Comparison of ENCODE assay signal across 14 mouse cellular contexts in genomic region chr12:76463391-76463790, GRCm38 (mm10). TPM values are rescaled to one million over a fixed set of nuclear protein-coding genes. Genes with fewer than 3 reads are reported as not detected.
DNase-seq lines count a peak whose midpoint lies in the region; TF ChIP-seq lines count a peak whose summit lies in the region.
"Had no signal": no experiment of that assay in that cellular context is flagged by ENCODE, and none has a peak within 500 bp of the region (broad histone marks: within the 10 kb centered on the region; RNA-seq: fewer than 3 reads in every experiment).

No protein-coding gene starts in this region.

- peak overlapping the region; percentile 96; the same call in 1 of the 2 replicates for H3K27ac ChIP-seq in olfactory bulb, adult 2 months (ENCODE audit: insufficient read depth, low read depth, low read length)
- H3K27ac ChIP-seq: liver, embryonic 14.5 days; neural tube, embryonic 12.5 days had no signal

- TF ChIP-seq CTCF in lung, adult 2 months (IDR thresholded peaks at IDR 0.05; ENCODE audit: insufficient read depth, low read length) = no peak
- TF ChIP-seq CTCF in olfactory bulb, adult 2 months (IDR thresholded peaks at IDR 0.05; ENCODE audit: insufficient read depth, low read depth, low read length) = no peak

- no peaks in the 10 kb centered on the region for H3K4me1 ChIP-seq in lung, adult 2 months (ENCODE audit: control insufficient read depth, insufficient read depth, low read length)
- H3K4me1 ChIP-seq in olfactory bulb, adult 2 months (ENCODE audit: control insufficient read depth, insufficient read depth, low read length) = peaks cover 17% of the 10 kb centered on the region
- H3K4me1 ChIP-seq: neural tube, embryonic 12.5 days had no signal

- 76% methylated on average over 9 of the region's 9 CpGs for WGBS in lung, adult 2 months
- WGBS in olfactory bulb, adult 2 months = 66% methylated on average over 9 of the region's 9 CpGs

- TF ChIP-seq POLR2A in lung, adult 2 months (IDR thresholded peaks at IDR 0.05; ENCODE audit: borderline replicate concordance, extremely low read depth, low read depth, low read length) = no peak
- TF ChIP-seq POLR2A in olfactory bulb, adult 2 months (IDR thresholded peaks at IDR 0.05; ENCODE audit: insufficient read depth, low read depth, low read length) = no peak

- H3K4me3 ChIP-seq in lung, adult 2 months (replicated peaks; ENCODE audit: extremely low read depth, low read depth, low read length) = no peak overlapping the region
- no peak overlapping the region for H3K4me3 ChIP-seq in olfactory bulb, adult 2 months (ENCODE audit: insufficient read depth, low read depth, low read length)
- H3K4me3 ChIP-seq: neural tube, embryonic 12.5 days had no signal

- DNase-seq in frontal cortex, postnatal 36 days (ENCODE audit: low spot score in 2 of 2) = peak; percentile 26 to 45
- no peak for DNase-seq in frontal cortex, postnatal 25 days (ENCODE audit: low spot score in 2 of 2)
- DNase-seq in lung, postnatal 10 days = peak; percentile 62
- DNase-seq in lung, adult 2 months = no peak
- peak; percentile 90 for DNase-seq in NIH3T3 (ENCODE audit: low read depth)
- DNase-seq in neural tube, embryonic 10.5 days (ENCODE audit: extremely low spot score, low spot score) = no peak
- DNase-seq in ovary, postnatal 10 days (ENCODE audit: low spot score) = no peak
- DNase-seq: cerebellum, adult 18-20 months; kidney, adult 2 months; right cerebral cortex, postnatal 25 days had no signal

RNA-seq across cellular contexts. Expression of gene Ppp1r36, which starts 46.1 kb away (rescaled TPM):
- 1.1 and 1.8 TPM in 2 replicates for polyA plus RNA-seq in lung, adult 2 months (2012; rRNA removed)
- not detected in 2 replicates for polyA plus RNA-seq in olfactory bulb, adult 2 months (2012; ENCODE audit: insufficient read depth, insufficient read length, low replicate concordance, missing spikeins)
- polyA plus RNA-seq: activated CD4-positive, CD25-positive, alpha-beta regulatory T cell, adult 4 months had no signal

RNA-seq across cellular contexts. Expression of gene Hspa2, which starts 59.4 kb away (rescaled TPM):
- polyA plus RNA-seq in lung, adult 2 months (2012; rRNA removed) = 16.4 and 24.0 TPM in 2 replicates
- polyA plus RNA-seq in olfactory bulb, adult 2 months (2012; ENCODE audit: insufficient read depth, insufficient read length, low replicate concordance, missing spikeins) = not detected in 2 replicates

Comparison
In these comparisons a context has a peak if more than half of its experiments do, and no peak if none do; other contexts are left out.
1. DNase-seq: peak in frontal cortex, postnatal 36 days (2 of 2), lung, postnatal 10 days (single experiment) and NIH3T3 (single experiment); none in frontal cortex, postnatal 25 days (0 of 2), lung, adult 2 months (single experiment), neural tube, embryonic 10.5 days (single experiment) and ovary, postnatal 10 days (single experiment).
2. RNA of gene Hspa2, which starts 59.4 kb away (polyA plus RNA-seq): 16.4 to 24.0 TPM in lung, adult 2 months; not detected in olfactory bulb, adult 2 months; every median in the first group is over 10 times any median in the second.